Mouse (Mus musculus) gastrocnemius, postnatal 36 days (tissue): Measurements from ENCODE around the gene Tubg2. TPM values are rescaled to one million over a fixed set of nuclear protein-coding genes. Genes with fewer than 3 reads are reported as not detected.

Experiments used
- DNase-seq, 2 experiments: peaks; one replicate each; pipeline ENCODE4 v3.0.0; 2022
- intact Hi-C: fragments of 180-260 bp; cut with DNase I; formaldehyde crosslinking; loops from one replicate; pipeline ENCODE4 v1.15.1; 2025
- microRNA-seq, 2 experiments: library from miRNA; unstranded; fragments of <30 nt; microRNA quantifications; one replicate each; pipeline ENCODE4 v1.2.0; 2021
- total RNA-seq, 2 experiments: library from RNA; stranded (reverse); gene quantifications; 2 replicates each; pipeline ENCODE4 v1.2.3; 2021

Gene Tubg2
- total RNA-seq, 2 experiments from 2014 or later, result 2.3 to 2.6 TPM

GRCm38 (mm10) chr11:101190181-101190912, 34.6 kb downstream of the Tubg2 start:
- intact Hi-C loops, result no loop called here
- no peak for DNase-seq

DNA sequence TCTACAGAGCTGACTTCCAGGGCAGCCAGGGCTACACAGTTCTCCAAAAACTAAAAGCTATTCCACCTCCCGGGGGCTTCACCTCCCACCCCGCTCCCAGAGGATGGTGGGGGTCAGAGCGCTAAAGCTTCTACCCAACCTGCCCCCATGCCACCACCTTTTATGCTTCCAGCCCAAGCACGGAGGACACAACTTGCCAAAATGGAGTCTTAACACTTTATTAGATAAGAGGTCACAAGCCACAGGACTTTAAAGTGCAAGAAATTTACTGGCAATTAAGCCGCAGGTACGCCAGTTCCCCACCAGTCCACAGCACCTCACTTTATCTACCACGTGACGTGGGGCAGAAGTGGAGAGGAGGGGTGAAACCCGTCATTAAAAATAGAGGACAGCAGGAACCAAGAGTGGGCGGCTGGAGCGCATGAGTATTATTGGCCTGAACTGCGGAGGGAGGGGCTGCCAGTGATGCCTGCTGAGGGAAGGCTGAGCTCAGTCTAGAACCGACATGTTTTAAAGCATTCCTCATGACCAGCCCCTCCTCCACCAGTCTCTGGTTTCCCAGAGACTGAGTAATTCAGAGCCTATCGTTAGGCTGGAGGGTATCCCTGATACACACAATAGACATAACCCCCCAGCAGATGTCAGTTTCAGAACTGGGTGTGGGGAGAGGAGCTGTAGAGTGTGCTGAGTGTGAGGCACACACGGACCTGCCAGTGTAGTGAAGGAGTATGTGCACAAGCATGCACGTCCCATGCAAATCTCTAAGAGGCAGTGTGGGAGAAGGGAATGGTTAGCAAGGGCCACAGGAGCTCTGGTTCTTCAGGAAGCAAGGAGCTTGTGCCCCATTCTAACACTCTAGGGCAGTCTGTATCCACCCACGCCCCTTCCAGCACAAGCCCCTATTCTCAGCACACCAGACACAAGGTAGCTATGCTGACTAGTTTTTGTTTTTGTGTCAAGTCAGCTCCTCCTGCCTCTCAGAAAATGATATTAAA, 35.5 kb downstream of the Tubg2 start:
- DNase-seq, result no peak
- intact Hi-C loops, result no loop called here

DNA sequence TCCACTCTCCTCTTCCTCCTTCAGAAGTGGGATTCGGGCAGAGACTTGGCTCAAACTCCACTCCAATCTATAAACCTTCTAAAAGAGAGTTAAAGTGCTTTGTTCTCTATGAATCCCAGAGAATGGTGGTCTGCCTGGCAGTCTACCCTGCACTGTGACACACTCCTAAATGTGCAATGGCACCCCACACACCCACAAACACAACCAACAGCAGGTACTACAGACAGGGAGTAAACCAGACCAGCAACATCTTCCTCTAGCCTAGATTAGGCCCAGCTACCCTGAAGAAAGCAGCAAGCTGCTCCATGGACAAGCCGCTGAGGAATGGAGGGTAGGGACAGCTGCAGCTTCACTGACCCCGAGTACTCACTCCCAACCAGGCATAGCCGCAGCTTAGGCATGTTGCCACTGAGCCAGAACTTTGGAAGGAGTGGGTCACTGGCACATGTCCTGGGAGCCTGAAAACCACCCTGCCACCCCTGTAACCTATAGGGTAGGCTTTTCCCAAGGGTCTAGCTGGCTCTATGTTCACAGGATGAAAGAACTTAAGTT, 36.3 kb downstream of the Tubg2 start:
- intact Hi-C loops, result no loop called here
- no peak for DNase-seq

- no peak for DNase-seq
- intact Hi-C loops, result no loop called here
Measured at GRCm38 (mm10) chr11:101192646-101193045, 36.9 kb downstream of the Tubg2 start.

DNA sequence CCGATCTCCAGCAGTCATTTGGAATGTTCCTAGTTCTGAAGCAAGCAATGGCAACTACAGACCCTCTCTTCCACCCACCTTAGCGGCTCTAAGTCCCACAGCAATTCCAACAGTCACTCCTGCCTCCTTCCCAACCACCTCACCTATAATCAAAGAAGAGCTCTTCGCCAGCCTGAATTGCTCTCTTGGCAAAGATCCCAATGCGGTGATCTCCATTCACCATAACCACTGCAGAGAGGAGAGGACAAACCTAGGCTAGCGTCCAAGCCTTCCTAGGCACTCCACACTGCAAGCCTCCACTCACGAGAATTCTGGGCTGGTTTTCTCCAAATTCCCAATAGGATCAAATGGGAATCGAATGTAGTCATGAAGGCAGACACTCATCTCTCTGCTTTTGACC, 37.4 kb downstream of the Tubg2 start:
- intact Hi-C loops, result no loop called here
- no peak for DNase-seq

DNA sequence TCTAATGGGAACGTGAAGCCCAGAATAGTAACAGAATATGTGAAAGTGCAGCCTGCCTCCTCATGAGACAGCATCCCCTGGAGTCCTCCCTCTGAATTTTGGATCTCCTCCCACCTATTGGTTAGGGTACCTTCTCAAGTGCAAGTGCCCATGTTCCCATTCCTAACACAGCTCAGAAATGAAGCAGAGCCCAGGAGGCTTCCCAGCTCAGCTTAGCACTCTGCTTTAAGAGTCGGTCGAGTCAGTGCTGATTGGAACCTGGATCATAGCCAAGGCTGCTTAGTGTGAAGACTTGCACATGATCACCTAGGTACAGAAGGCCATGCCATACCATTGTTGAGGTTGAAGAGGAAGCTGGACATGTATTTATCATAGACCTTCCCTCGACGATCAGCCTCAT, 38.4 kb downstream of the Tubg2 start:
- no peak for DNase-seq
- intact Hi-C loops, result no loop called here

GRCm38 (mm10) chr11:101194643-101195042, 38.9 kb downstream of the Tubg2 start:
- no peak for DNase-seq
- intact Hi-C loops, result no loop called here

- DNase-seq, result no peak
- intact Hi-C loops, result no loop called here
Measured at GRCm38 (mm10) chr11:101195101-101195500, 39.4 kb downstream of the Tubg2 start.

GRCm38 (mm10) chr11:101195571-101195970, 39.9 kb downstream of the Tubg2 start:
- intact Hi-C loops, result no loop called here
- no peak for DNase-seq

GRCm38 (mm10) chr11:101196175-101196574, 40.5 kb downstream of the Tubg2 start:
- DNase-seq, result no peak
- intact Hi-C loops, result no loop called here

DNA sequence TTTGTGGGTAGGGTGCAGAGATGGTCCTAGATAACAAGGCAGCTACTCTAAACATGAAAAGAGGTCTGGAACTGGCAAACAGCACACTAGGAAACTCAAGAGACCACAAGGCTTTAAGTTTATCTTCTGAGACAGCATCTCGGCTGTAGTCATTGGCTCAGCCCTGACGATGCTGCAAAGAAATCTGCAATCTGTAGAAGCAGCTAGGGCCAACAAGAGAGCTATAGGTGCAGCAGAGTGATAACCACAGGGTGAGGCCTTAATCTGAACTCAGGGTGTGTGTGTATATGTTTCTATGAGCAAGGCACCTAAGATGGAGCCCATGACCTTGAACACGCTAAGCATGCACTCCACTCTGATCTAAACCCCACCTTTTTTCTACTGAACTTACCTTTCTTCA, 43.8 kb downstream of the Tubg2 start:
- intact Hi-C loops, result no loop called here
- DNase-seq, result no peak

- intact Hi-C loops, result no loop called here
Measured at GRCm38 (mm10) chr11:101200986-101201385, 45.3 kb downstream of the Tubg2 start.

More at GRCm38 (mm10) chr11:101200986-101201385, 45.3 kb downstream of the Tubg2 start:
- DNase-seq, result no peak

Small RNA genes lying within 50 kb of the gene (microRNA-seq; reads per million reads assigned to microRNA genes)
- gene Gm27626, result 0 reads per million in 2 experiments

Other genes with a start within 250 kb of the Tubg2 start
- gene Stat3, start 216.4 kb upstream of the Tubg2 start, total RNA-seq, result 10 to 100 TPM; 38.8 to 42.9 TPM
- gene Cavin1, start 185.0 kb upstream of the Tubg2 start, total RNA-seq, result 100 to 1,000 TPM; 148 to 153 TPM
- 10 to 100 TPM; 55.7 to 57.7 TPM for gene Atp6v0a1, start 146.5 kb upstream of the Tubg2 start, total RNA-seq
- 1 to 10 TPM; 3.2 to 3.5 TPM for gene Naglu, start 85.9 kb upstream of the Tubg2 start, total RNA-seq
- gene Hsd17b1, start 77.5 kb upstream of the Tubg2 start, total RNA-seq, result not detected
- 1 to 10 TPM; 8.0 to 8.9 TPM for gene Coasy, start 73.3 kb upstream of the Tubg2 start, total RNA-seq
- 10 to 100 TPM in 1 of 2 experiments, 1 to 10 TPM in 1; 8.8 to 12.4 TPM for gene Mlx, start 68.6 kb upstream of the Tubg2 start, total RNA-seq
- gene Psmc3ip, start 60.5 kb upstream of the Tubg2 start, total RNA-seq, result 1 to 10 TPM; 1.6 to 2.1 TPM
- gene Retreg3, start 36.0 kb upstream of the Tubg2 start, total RNA-seq, result 10 to 100 TPM; 29.6 to 29.7 TPM
- gene Tubg1, start 36.0 kb upstream of the Tubg2 start, total RNA-seq, result 10 to 100 TPM; 23.9 TPM
- gene Cntnap1, start 14.6 kb downstream of the Tubg2 start, total RNA-seq, result 1 to 10 TPM; 1.1 to 2.1 TPM
- 10 to 100 TPM; 22.4 to 27.6 TPM for gene Plekhh3, start 15.4 kb downstream of the Tubg2 start, total RNA-seq
- gene Ccr10, start 19.5 kb downstream of the Tubg2 start, total RNA-seq, result not detected
- gene Ezh1, start 70.6 kb downstream of the Tubg2 start, total RNA-seq, result 10 to 100 TPM; 20.5 to 23.8 TPM
- gene Ramp2, start 90.1 kb downstream of the Tubg2 start, total RNA-seq, result 10 to 100 TPM; 35.3 to 38.3 TPM
- 10 to 100 TPM; 36.2 to 39.4 TPM for gene Vps25, start 97.8 kb downstream of the Tubg2 start, total RNA-seq
- gene Wnk4, start 104.7 kb downstream of the Tubg2 start, total RNA-seq, result under 1 TPM; 0.10 to 0.15 TPM
- gene Cntd1, start 123.1 kb downstream of the Tubg2 start, total RNA-seq, result under 1 TPM; 0.10 to 0.15 TPM
- 10 to 100 TPM; 64.3 to 71.4 TPM for gene Coa3, start 123.2 kb downstream of the Tubg2 start, total RNA-seq
- gene Becn1, start 146.4 kb downstream of the Tubg2 start, total RNA-seq, result 10 to 100 TPM; 73.9 to 78.0 TPM
- gene Psme3, start 160.3 kb downstream of the Tubg2 start, total RNA-seq, result 10 to 100 TPM; 54.1 to 57.8 TPM
- 1 to 10 TPM in 1 of 2 experiments, under 1 TPM in 1; 0.92 to 1.2 TPM for gene Aoc2, start 169.2 kb downstream of the Tubg2 start, total RNA-seq
- gene Aoc3, start 174.7 kb downstream of the Tubg2 start, total RNA-seq, result 1 to 10 TPM; 4.7 to 7.1 TPM
- not detected for gene G6pc, start 211.7 kb downstream of the Tubg2 start, total RNA-seq